Mouse (Mus musculus) neutrophil, adult 59 days (primary cell): Measurements from ENCODE around the gene Rnaset2a. TPM values are rescaled to one million over a fixed set of nuclear protein-coding genes. Genes with fewer than 3 reads are reported as not detected.

Source experiments
- total RNA-seq, 2 experiments: library from RNA; stranded (reverse); gene quantifications; 1 replicate in 1 of 2; 2 replicates in 1 of 2; pipeline ENCODE4 v1.2.4; 2023

Rnaset2a gene
- 10 to 100 TPM; 26.8 to 29.4 TPM for total RNA-seq

DNA sequence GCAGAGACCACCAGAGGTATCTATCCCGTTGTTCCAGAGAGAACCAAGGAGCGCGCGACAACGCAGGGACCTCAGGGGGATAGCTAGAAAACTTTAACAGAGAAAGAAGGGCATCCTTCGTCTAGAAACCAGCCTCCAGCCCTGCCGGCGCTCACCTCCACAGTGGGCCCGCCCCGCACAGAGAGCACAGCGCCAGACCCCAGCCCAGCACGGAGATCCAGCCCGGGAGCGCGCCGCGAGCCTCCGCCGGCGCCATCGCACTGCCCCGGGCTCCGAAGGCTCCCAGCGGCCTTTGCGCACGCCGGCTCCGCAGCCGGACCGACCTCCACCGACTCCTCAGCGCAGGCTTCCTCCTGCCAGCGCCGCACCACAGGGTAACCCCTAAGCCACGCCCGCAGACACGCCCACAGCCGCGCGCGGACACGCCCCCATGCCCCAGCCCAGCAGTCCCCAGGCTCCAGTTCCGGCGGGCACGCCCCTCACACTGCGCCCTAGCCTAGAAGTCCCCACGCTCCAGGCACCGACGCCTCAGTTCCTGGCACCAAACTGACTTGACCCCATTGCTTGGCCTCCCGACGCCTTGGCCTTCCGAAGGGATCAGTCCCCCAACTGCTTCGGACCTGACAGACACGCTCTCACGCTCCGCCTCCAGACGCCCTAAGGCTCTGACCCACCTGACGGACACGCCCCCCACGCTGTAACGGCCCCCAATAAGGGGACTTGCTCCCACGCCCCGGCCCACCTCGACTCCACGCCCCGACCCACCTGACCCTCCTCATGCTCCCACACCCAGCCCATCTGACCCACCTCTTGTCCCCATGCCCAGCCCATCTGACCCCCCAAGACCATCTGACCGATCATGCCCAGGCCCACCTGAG lies at the start of gene Rnaset2a, which contains the start of gene Gm49673:
TSS of gene Rnaset2a (minus strand) at position 659 of the 878 bp plus-strand sequence.
TSS of gene Gm49673 (minus strand) at position 350 of the 878 bp plus-strand sequence.

DNA sequence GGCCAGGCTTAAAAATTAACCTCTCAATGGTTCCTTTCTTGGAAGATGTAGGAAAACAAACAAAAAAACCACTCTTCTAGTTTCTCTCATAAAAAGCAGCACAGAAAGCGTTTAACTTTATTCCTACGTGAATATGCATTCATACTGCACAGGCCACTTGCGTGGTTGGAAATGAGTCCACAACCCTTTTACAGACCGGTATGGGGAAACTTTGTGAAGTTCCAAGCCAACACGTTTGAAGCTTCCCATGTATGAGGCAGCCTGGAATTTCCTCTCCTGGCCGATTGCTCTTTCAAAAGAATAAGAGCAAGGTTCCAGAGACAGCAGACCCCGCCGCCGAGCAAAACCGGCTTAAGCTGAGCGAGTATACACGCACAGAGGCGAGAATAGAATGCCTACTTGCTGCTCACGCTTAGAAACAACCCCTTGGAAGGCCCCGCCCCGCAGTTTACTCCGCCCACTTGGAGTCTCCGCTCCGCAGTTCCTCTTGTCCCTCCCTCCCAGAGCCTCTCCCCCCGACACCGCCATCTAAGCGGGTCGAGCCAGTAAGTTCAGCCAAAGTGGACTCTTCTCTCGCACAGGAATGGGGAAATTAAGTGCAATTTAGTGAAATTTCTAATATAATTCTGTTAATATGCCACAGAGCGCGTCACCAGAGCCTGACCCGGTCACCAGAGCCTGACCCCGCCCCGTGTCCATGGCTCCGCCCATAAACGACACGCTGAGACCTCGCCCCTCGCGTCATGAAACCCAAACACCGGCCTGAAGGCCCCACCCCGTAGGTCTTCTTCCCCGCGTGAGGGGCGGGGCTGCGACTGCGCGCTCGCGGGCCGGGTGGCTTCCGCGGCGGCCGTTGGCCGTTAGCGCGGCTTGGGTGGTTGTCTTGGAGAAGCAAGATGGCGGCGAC lies 17.1 kb upstream of the Rnaset2a start, which contains the start of gene Fgfr1op:
TSS of gene Fgfr1op (plus strand) at position 801 of the 907 bp plus-strand sequence.

Other genes with a start within 250 kb of the Rnaset2a start
- gene Tagap, start 222.1 kb downstream of the Rnaset2a start, total RNA-seq: 10 to 100 TPM; 76.7 to 99.3 TPM
- 10 to 100 TPM; 23.4 to 33.1 TPM for gene Rsph3a, start 202.5 kb downstream of the Rnaset2a start, total RNA-seq
- under 1 TPM; 0.73 to 0.75 TPM for gene Gm49673, start 309 bp downstream of the Rnaset2a start, total RNA-seq
- 10 to 100 TPM; 13.7 to 19.9 TPM for gene Fgfr1op, start 17.4 kb upstream of the Rnaset2a start, total RNA-seq
- gene Ccr6, start 87.9 kb upstream of the Rnaset2a start, total RNA-seq: not detected
- 10 to 100 TPM; 60.7 to 61.5 TPM for gene Mpc1, start 134.8 kb upstream of the Rnaset2a start, total RNA-seq
- 100 to 1,000 TPM in 1 of 2 experiments, 10 to 100 TPM in 1; 96.0 to 112 TPM for gene Sft2d1, start 163.0 kb upstream of the Rnaset2a start, total RNA-seq
- gene Prr18, start 189.4 kb upstream of the Rnaset2a start, total RNA-seq: under 1 TPM; 0.29 to 0.42 TPM
- not detected for gene T2, start 207.9 kb upstream of the Rnaset2a start, total RNA-seq